Mouse (Mus musculus): Measurements from ENCODE around the gene Hunk.

DNA sequence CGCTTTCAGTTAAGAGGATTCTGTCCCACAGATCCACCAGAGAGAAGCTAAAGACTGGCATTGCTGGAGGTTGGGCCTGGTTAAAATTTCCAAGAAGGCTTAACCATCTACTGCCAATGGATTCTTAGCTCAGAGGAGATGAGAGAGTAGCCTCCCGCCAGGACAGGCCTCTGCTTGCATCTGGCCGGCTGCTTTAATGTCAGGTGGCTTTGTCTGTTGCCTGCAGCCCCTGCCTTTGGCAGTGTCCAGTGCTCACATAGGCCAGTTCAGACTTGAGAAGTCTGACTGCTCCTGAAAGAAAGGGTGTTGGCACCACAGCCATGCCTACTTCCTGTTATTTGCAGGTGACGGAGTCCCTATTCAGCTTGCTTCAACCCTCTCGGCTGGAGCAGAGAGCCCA lies 82.5 kb downstream of the Hunk start:
- no peak for TF ChIP-seq CTCF (IDR thresholded peaks at IDR 0.05; ENCODE audit: control insufficient read depth, insufficient read depth, insufficient replicate concordance, low read depth, low read length)
- no peak for TF ChIP-seq POLR2A (IDR thresholded peaks at IDR 0.05; ENCODE audit: control insufficient read depth, low read depth, low read length)
